Comparison of ENCODE assay signal across 24 mouse cellular contexts in genomic region chr14:111888781-111889180, GRCm38 (mm10).
DNase-seq lines count a peak whose midpoint lies in the region; ATAC-seq and TF ChIP-seq lines count a peak whose summit lies in the region.
"Had no signal": no experiment of that assay in that cellular context is flagged by ENCODE, and none has a peak within 500 bp of the region (broad histone marks: within the 10 kb centered on the region; RNA-seq: fewer than 3 reads in every experiment).

No protein-coding gene starts in this region.

- TF ChIP-seq EP300 in MEL (IDR thresholded peaks at IDR 0.05; ENCODE audit: low read depth in 1 of 2, low read length in 2 of 2), result peak; percentile 88 to 89

- no peak for DNase-seq in frontal cortex, postnatal 36 days (ENCODE audit: low spot score in 2 of 2)
- no peak for DNase-seq in G1E (ENCODE audit: low spot score)
- peak; percentile 73 for DNase-seq in MEL (ENCODE audit: low read depth, low spot score)
- peak; percentile 12 for DNase-seq in brain, embryonic 14.5 days (ENCODE audit: low read depth)
- DNase-seq in heart, adult 18-20 months, result no peak
- DNase-seq in urinary bladder, adult 18-20 months (ENCODE audit: low spot score in 2 of 2), result no peak
- DNase-seq: adrenal gland, adult 2 months; adrenal gland, adult 8-10 months; adrenal gland, postnatal 10 days; adrenal gland, postnatal 14 days; adrenal gland, postnatal 25 days; adrenal gland, postnatal 36 days; B cell, adult 2 months; cerebellum, adult 11 months; cerebellum, adult 11-12 months; cerebellum, adult 18-20 months; cerebellum, adult 2 months; cerebellum, adult 8-10 months had no signal

- H3K27ac ChIP-seq in MEL (ENCODE audit: control insufficient read depth, low read depth, low read length), result no peak overlapping the region
- H3K27ac ChIP-seq in heart, embryonic 11.5 days (ENCODE audit: low read depth, low read length), result no peak overlapping the region

- no peak overlapping the region for H3K9ac ChIP-seq in MEL (ENCODE audit: control insufficient read depth, low read depth, low read length, poor library complexity, severe bottlenecking)
- H3K9ac ChIP-seq in heart, embryonic 11.5 days (ENCODE audit: low read depth, low read length), result no peak overlapping the region

- no peak for TF ChIP-seq POLR2A in MEL (IDR thresholded peaks at IDR 0.05; ENCODE audit: control insufficient read depth in 1 of 2, insufficient read depth in 1 of 2, low read depth in 1 of 2, low read length in 2 of 2, poor library complexity in 1 of 2)
- no peak for TF ChIP-seq POLR2A in brain, embryonic 14.5 days (IDR thresholded peaks at IDR 0.05; ENCODE audit: borderline replicate concordance, extremely low read depth, insufficient read depth, insufficient read length, poor library complexity, severe bottlenecking)

- H3K4me1 ChIP-seq in G1E (ENCODE audit: insufficient read depth, low read depth, low read length) (peaks cover 20% of the 10 kb centered on the region), MEL (ENCODE audit: control insufficient read depth in 1 of 2, insufficient read depth in 2 of 2, low read length in 2 of 2) (peaks cover 7 to 13% of the 10 kb centered on the region in 2 experiments)
- no peaks in the 10 kb centered on the region for H3K4me1 ChIP-seq in heart, embryonic 11.5 days (ENCODE audit: control insufficient read depth, insufficient read depth, low read length)

- TF ChIP-seq CTCF in G1E (IDR thresholded peaks at IDR 0.05; ENCODE audit: low read depth, low read length), result no peak
- TF ChIP-seq CTCF in MEL (IDR thresholded peaks at IDR 0.05 in 2 of 3, conservative IDR thresholded peaks at IDR 0.05 in 1 of 3; ENCODE audit: control insufficient read depth in 1 of 3, insufficient read depth in 1 of 3, low read depth in 2 of 3, low read length in 3 of 3, poor library complexity in 1 of 3, severe bottlenecking in 1 of 3), result no peak
- TF ChIP-seq CTCF in brain, embryonic 14.5 days (IDR thresholded peaks at IDR 0.05; ENCODE audit: borderline replicate concordance, extremely low read depth, insufficient read depth, insufficient read length), result no peak

- H3K9me3 ChIP-seq in G1E (replicated peaks) (no peaks in the 10 kb centered on the region), MEL (replicated peaks; ENCODE audit: insufficient read depth, low read length) (no peaks in the 10 kb centered on the region)
- H3K9me3 ChIP-seq in heart, embryonic 11.5 days (replicated peaks; ENCODE audit: control insufficient read depth, low read length), result no peaks in the 10 kb centered on the region

- H3K36me3 ChIP-seq in G1E (replicated peaks) (no peaks in the 10 kb centered on the region), MEL (ENCODE audit: control insufficient read depth in 1 of 2, insufficient read depth in 2 of 2, low read length in 2 of 2) (peaks cover 0 to 11% of the 10 kb centered on the region in 2 experiments; a peak in 2 of 4 replicates)
- no peaks in the 10 kb centered on the region for H3K36me3 ChIP-seq in heart, embryonic 11.5 days (ENCODE audit: control insufficient read depth, insufficient read depth, low read length)

- 44% methylated on average over 2 of the region's 2 CpGs for WGBS in heart, embryonic 11.5 days (ENCODE audit: insufficient replicate concordance)

- H3K4me3 ChIP-seq in G1E (ENCODE audit: low read depth, low read length) (no peak overlapping the region), MEL (ENCODE audit: control insufficient read depth in 1 of 2, insufficient read depth in 1 of 2, low read depth in 2 of 2, low read length in 2 of 2) (no peak overlapping the region)
- H3K4me3 ChIP-seq in heart, embryonic 11.5 days (ENCODE audit: low read depth, low read length), result no peak overlapping the region

- TF ChIP-seq RAD21 in MEL (IDR thresholded peaks at IDR 0.05; ENCODE audit: low read depth, low read length), result no peak

- H3K27me3 ChIP-seq in G1E (ENCODE audit: insufficient read depth, low read length) (no peaks in the 10 kb centered on the region), MEL (ENCODE audit: control insufficient read depth in 1 of 2, insufficient read depth in 2 of 2, low read length in 2 of 2) (no peaks in the 10 kb centered on the region)
- H3K27me3 ChIP-seq in heart, embryonic 11.5 days (ENCODE audit: control insufficient read depth, insufficient read depth, low read length), result no peaks in the 10 kb centered on the region
- H3K27me3 ChIP-seq: CH12.LX, Patski had no signal

- H3K79me2 ChIP-seq in MEL (ENCODE audit: control insufficient read depth, insufficient read depth, low read length, poor library complexity), result no peaks in the 10 kb centered on the region

- no peak overlapping the region for H3K4me2 ChIP-seq in heart, embryonic 11.5 days

- ATAC-seq in frontal cortex, adult (ENCODE audit: low TSS enrichment), result peak; percentile 72
- peak; percentile 87 for ATAC-seq in G1E (ENCODE audit: extremely low read depth, insufficient number of reproducible peaks, low FRiP score, poor library complexity, severe bottlenecking)
- no peak for ATAC-seq in heart, embryonic 11.5 days (replicated peaks; ENCODE audit: insufficient number of reproducible peaks, low FRiP score, low TSS enrichment)
- ATAC-seq: activated CD4-positive, CD25-positive, alpha-beta regulatory T cell, adult 4 months; CD4-positive, CD25-positive, alpha-beta regulatory T cell, adult 4 months; Patski had no signal

TF ChIP-seq in MEL, 35 proteins besides CTCF, POLR2A, EP300 and RAD21:
- TF ChIP-seq BHLHE40 (IDR thresholded peaks at IDR 0.05; ENCODE audit: borderline replicate concordance, low read depth, low read length), result peak; percentile 46; the same call in 1 of the 2 replicates
- no peak for TF ChIP-seq HCFC1 (IDR thresholded peaks at IDR 0.05; ENCODE audit: low read depth, low read length)
- TF ChIP-seq ETS1 (IDR thresholded peaks at IDR 0.05; ENCODE audit: low read depth, low read length), result peak; percentile 78
- no peak for TF ChIP-seq USF1 (IDR thresholded peaks at IDR 0.05; ENCODE audit: low read depth, low read length)
- no peak for TF ChIP-seq CHD1 (IDR thresholded peaks at IDR 0.05; ENCODE audit: low read depth, low read length)
- TF ChIP-seq TAL1 (IDR thresholded peaks at IDR 0.05; ENCODE audit: low read length), result peak; percentile 26; the same call in 1 of the 2 replicates
- no peak for TF ChIP-seq POLR2AphosphoS5 (IDR thresholded peaks at IDR 0.05; ENCODE audit: borderline replicate concordance, low read depth, low read length)
- TF ChIP-seq MAX (IDR thresholded peaks at IDR 0.05; ENCODE audit: low read length), result no peak
- TF ChIP-seq MAFK (IDR thresholded peaks at IDR 0.05; ENCODE audit: borderline replicate concordance, low read depth, low read length), result 0 out of 2 replicates have a peak, but pooled peaks have one; percentile 21
- TF ChIP-seq KAT2A (conservative IDR thresholded peaks at IDR 0.05; ENCODE audit: low read depth, low read length), result no peak
- no peak for TF ChIP-seq MYC (IDR thresholded peaks at IDR 0.05; ENCODE audit: low read depth, low read length)
- TF ChIP-seq ZMIZ1 (IDR thresholded peaks at IDR 0.05; ENCODE audit: low read depth, low read length), result no peak
- no peak for TF ChIP-seq CHD2 (IDR thresholded peaks at IDR 0.05; ENCODE audit: low read length)
- TF ChIP-seq GABPA (IDR thresholded peaks at IDR 0.05; ENCODE audit: low read depth, low read length), result no peak
- TF ChIP-seq SMC3 (IDR thresholded peaks at IDR 0.05; ENCODE audit: low read depth, low read length), result no peak
- TF ChIP-seq GATA1 (IDR thresholded peaks at IDR 0.05; ENCODE audit: low read depth, low read length), result peak; percentile 93
- peak; percentile 50; the same call in 1 of the 2 replicates for TF ChIP-seq RCOR1 (IDR thresholded peaks at IDR 0.05; ENCODE audit: low read depth, low read length)
- TF ChIP-seq TBP (IDR thresholded peaks at IDR 0.05; ENCODE audit: low read depth, low read length), result no peak
- TF ChIP-seq TCF12 (IDR thresholded peaks at IDR 0.05; ENCODE audit: low read depth, low read length), result peak; percentile 86
- no peak for TF ChIP-seq ELF1 (IDR thresholded peaks at IDR 0.05; ENCODE audit: low read depth, low read length)
- peak; percentile 74; the same call in 1 of the 2 replicates for TF ChIP-seq MEF2A (IDR thresholded peaks at IDR 0.05; ENCODE audit: extremely low read depth, insufficient replicate concordance, low read depth, low read length, poor library complexity, severe bottlenecking)
- TF ChIP-seq USF2 (IDR thresholded peaks at IDR 0.05; ENCODE audit: borderline replicate concordance in 1 of 2, insufficient read depth in 1 of 2, low read depth in 1 of 2, low read length in 2 of 2), result no peak
- TF ChIP-seq ZC3H11A (IDR thresholded peaks at IDR 0.05; ENCODE audit: low read depth, low read length), result no peak

Comparison
In these comparisons a context has a peak if more than half of its experiments do, and no peak if none do; other contexts are left out.
1. DNase-seq: peak in MEL (single experiment) and brain, embryonic 14.5 days (single experiment); none in frontal cortex, postnatal 36 days (0 of 2), G1E (single experiment), heart, adult 18-20 months (0 of 2) and urinary bladder, adult 18-20 months (0 of 2).